Mouse (Mus musculus) myocyte (in vitro differentiated cells): ENCODE data around the gene Spink2. TPM values are rescaled to one million over a fixed set of nuclear protein-coding genes. Genes with fewer than 3 reads are reported as not detected.

Experiments
- H3K27me3 ChIP-seq: one replicate; pipeline ENCODE4 v1.6.1; 2011; ENCODE audit not compliant: control insufficient read depth, insufficient read depth, insufficient read length
- H3K36me3 ChIP-seq: one replicate; pipeline ENCODE4 v1.6.1; 2011; ENCODE audit not compliant: control insufficient read depth, insufficient read depth
- H3K4me2 ChIP-seq: one replicate; pipeline ENCODE4 v1.6.1; 2011; ENCODE audit warnings: low read depth, control low read depth
- H3K4me3 ChIP-seq: one replicate; pipeline ENCODE4 v1.5.1; 2011; ENCODE audit warnings: mild to moderate bottlenecking, control low read depth, moderate library complexity
- H3K79me2 ChIP-seq: one replicate; pipeline ENCODE4 v1.6.1; 2011; ENCODE audit not compliant: control insufficient read depth, insufficient read depth
- H3ac ChIP-seq: one replicate; pipeline ENCODE4 v1.6.1; 2011; ENCODE audit not compliant: control insufficient read depth, insufficient read length
- CEBPB ChIP-seq: IDR thresholded peaks from 2 replicates; pipeline ENCODE4 v1.6.1; 2011; ENCODE audit warnings: mild to moderate bottlenecking, moderate library complexity; ENCODE audit not compliant: poor library complexity, insufficient read depth, severe bottlenecking
- E2F4 ChIP-seq: IDR thresholded peaks from one replicate; pipeline ENCODE4 v1.6.1; 2011; ENCODE audit warnings: mild to moderate bottlenecking, control low read depth, moderate library complexity; ENCODE audit not compliant: insufficient read depth
- MAX ChIP-seq: IDR thresholded peaks from one replicate; pipeline ENCODE4 v1.6.1; 2011; ENCODE audit warnings: low read depth, mild to moderate bottlenecking, control low read depth
- MYOD1 ChIP-seq, 3 experiments: IDR thresholded peaks; one replicate each; pipeline ENCODE4 v1.6.1; 2011; ENCODE audit warnings: control low read depth in 2 of 3, low read depth in 2 of 3, mild to moderate bottlenecking in 2 of 3, moderate library complexity in 1 of 3; ENCODE audit not compliant: insufficient read length in 2 of 3, control insufficient read depth in 1 of 3
- MYOG ChIP-seq, 3 experiments: IDR thresholded peaks; one replicate each; pipeline ENCODE4 v1.6.1; 2011; ENCODE audit warnings: control low read depth in 2 of 3, low read depth in 2 of 3, mild to moderate bottlenecking in 2 of 3; ENCODE audit not compliant: insufficient read length in 2 of 3, control insufficient read depth in 1 of 3, insufficient read depth in 1 of 3
- POLR2A ChIP-seq: IDR thresholded peaks from one replicate; pipeline ENCODE4 v1.6.1; 2011; ENCODE audit warnings: low read depth, mild to moderate bottlenecking, control low read depth, moderate library complexity; ENCODE audit not compliant: insufficient read length
- POLR2AphosphoS2 ChIP-seq: IDR thresholded peaks from one replicate; pipeline ENCODE4 v1.6.1; 2011; ENCODE audit warnings: low read depth, control low read depth; ENCODE audit not compliant: insufficient read length
- REST ChIP-seq: IDR thresholded peaks from one replicate; pipeline ENCODE4 v1.6.1; 2011; ENCODE audit warnings: mild to moderate bottlenecking, control low read depth, moderate library complexity; ENCODE audit not compliant: insufficient read depth, insufficient read length
- SRF ChIP-seq: IDR thresholded peaks from one replicate; pipeline ENCODE4 v1.6.1; 2011; ENCODE audit warnings: low read depth; ENCODE audit not compliant: control insufficient read depth, insufficient read length
- TCF12 ChIP-seq: IDR thresholded peaks from one replicate; pipeline ENCODE4 v1.6.1; 2011; ENCODE audit warnings: mild to moderate bottlenecking, control low read depth; ENCODE audit not compliant: poor library complexity, insufficient read depth, severe bottlenecking
- TCF3 ChIP-seq: IDR thresholded peaks from one replicate; pipeline ENCODE4 v1.6.1; 2011; ENCODE audit warnings: low read depth, control low read depth; ENCODE audit not compliant: insufficient read length
- USF1 ChIP-seq: IDR thresholded peaks from one replicate; pipeline ENCODE4 v1.6.1; 2011; ENCODE audit warnings: low read depth, mild to moderate bottlenecking, control low read depth, moderate library complexity
- polyA plus RNA-seq: library from polyadenylated mRNA; unstranded; fragments of >200 nt; fragmentation: generic; extraction: Trizol; gene quantifications from one replicate; pipeline ENCODE4 v1.2.1, GENCODE M21; 2012; ENCODE audit warnings: missing spikeins

Gene Spink2
- polyA plus RNA-seq, 1 experiment: not detected

DNA sequence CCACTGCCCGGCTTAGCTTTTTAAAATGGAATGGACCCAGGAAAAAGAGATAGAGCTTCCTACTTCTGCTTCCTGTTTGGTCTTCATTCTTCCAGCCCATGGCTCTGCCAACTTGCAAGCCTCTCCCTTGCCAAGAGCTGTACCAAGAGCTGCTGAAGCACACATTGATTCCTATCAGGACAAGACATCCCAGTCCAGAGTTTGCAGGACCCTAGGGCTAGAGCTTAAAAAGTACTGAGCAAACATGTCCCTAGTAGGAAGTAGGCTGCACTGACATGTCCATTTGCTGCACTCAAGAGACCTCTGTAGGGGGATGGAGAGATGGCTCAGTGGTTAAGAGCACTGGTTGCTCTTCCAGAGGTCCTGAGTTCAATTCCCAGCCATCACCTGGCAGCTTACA, 32.3 kb downstream of the Spink2 start:
- no peak overlapping the region for H3ac ChIP-seq
- no peaks in the 10 kb centered on the region for H3K27me3 ChIP-seq
- no peaks in the 10 kb centered on the region for H3K79me2 ChIP-seq
- TF ChIP-seq SRF (no peak), MYOD1 (IDR thresholded peaks at IDR 0.05; ENCODE audit: control insufficient read depth in 1 of 3, insufficient read length in 2 of 3, low read depth in 2 of 3) (no peak), POLR2AphosphoS2 (no peak), MAX (no peak), CEBPB (no peak), POLR2A (no peak), TCF12 (no peak), TCF3 (no peak), E2F4 (no peak), USF1 (no peak), MYOG (IDR thresholded peaks at IDR 0.05; ENCODE audit: control insufficient read depth in 1 of 3, insufficient read depth in 1 of 3, insufficient read length in 2 of 3, low read depth in 2 of 3) (no peak), REST (no peak)
- no peak overlapping the region for H3K4me3 ChIP-seq
- no peak overlapping the region for H3K4me2 ChIP-seq
- H3K36me3 ChIP-seq: no peaks in the 10 kb centered on the region

DNA sequence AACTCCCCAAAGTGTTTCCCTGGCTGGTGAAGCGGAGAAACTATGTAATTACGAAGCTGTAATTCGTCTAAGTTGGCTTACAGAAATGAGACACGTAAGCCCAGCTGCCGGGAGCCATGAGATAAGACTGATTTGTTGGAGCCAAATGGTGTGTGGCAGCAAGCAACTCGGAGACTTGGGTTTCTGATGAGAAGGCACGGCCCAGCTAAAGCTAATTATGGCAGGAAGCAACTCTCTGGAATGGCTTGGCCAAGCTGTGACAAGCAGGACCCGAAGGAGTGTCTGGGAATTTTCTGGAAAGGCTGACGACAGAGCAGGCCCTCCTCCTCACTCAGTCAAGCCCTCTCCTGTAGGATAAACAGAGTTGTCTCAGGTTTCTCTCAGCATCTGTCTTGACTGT, 33.3 kb downstream of the Spink2 start:
- no peak overlapping the region for H3ac ChIP-seq
- no peaks in the 10 kb centered on the region for H3K79me2 ChIP-seq
- H3K4me3 ChIP-seq: no peak overlapping the region
- peak overlapping the region; percentile 25 for H3K4me2 ChIP-seq
- no peaks in the 10 kb centered on the region for H3K27me3 ChIP-seq
- H3K36me3 ChIP-seq: no peaks in the 10 kb centered on the region
- TF ChIP-seq TCF3: no peak
- TF ChIP-seq POLR2A: no peak
- no peak for TF ChIP-seq TCF12
- no peak for TF ChIP-seq POLR2AphosphoS2
- TF ChIP-seq MYOG (IDR thresholded peaks at IDR 0.05; ENCODE audit: control insufficient read depth in 1 of 3, insufficient read depth in 1 of 3, insufficient read length in 2 of 3, low read depth in 2 of 3): no peak
- no peak for TF ChIP-seq CEBPB
- no peak for TF ChIP-seq MYOD1 (IDR thresholded peaks at IDR 0.05; ENCODE audit: control insufficient read depth in 1 of 3, insufficient read length in 2 of 3, low read depth in 2 of 3)
- TF ChIP-seq USF1: no peak
- no peak for TF ChIP-seq REST
- no peak for TF ChIP-seq MAX
- TF ChIP-seq SRF: no peak
- no peak for TF ChIP-seq E2F4

DNA sequence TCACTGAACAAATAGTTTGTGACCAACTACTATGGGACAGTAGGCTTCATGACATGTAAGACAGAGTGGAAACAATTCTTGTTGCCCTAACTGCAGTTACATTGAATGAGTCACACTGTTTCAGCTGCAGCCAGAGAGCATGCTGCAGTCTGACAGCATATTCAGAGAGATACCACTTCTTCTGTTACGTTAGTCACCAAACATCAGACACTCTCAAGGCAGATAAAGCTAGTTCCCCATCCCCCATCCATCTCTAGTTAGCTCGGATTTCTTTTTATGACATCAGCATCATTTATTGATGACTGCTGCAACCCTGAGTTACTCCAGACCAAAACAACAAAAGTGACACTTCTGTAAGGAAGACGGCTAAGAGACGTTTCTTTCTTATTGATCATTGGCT, 36.5 kb downstream of the Spink2 start:
- Histone ChIP-seq H3K27me3 (no peaks in the 10 kb centered on the region), H3K36me3 (no peaks in the 10 kb centered on the region), H3K79me2 (no peaks in the 10 kb centered on the region), H3K4me3 (no peak overlapping the region), H3ac (no peak overlapping the region), H3K4me2 (no peak overlapping the region)
- TF ChIP-seq MAX (no peak), CEBPB (peak; percentile 47; the same call in 1 of the 2 replicates)

DNA sequence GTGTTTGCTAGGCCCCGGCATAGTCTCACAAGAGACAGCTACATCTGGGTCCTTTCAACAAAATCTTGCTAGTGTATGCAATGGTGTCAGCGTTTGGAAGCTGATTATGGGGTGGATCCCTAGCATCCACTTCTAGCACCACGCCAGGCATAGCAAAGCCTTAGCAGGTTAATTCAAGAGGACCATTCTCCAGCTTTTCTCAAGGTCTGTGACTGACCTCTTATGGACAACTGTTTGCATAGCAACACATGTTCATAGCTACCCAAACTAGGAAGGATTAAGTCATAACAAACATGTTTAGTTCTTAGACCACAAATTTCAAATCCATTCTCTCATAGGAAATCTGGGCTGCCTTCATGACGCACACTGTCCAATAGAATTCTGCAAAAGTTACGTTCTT, 40.7 kb downstream of the Spink2 start:
- TF ChIP-seq MAX: no peak
- TF ChIP-seq TCF3: no peak
- no peak for TF ChIP-seq REST
- TF ChIP-seq POLR2A: no peak
- TF ChIP-seq POLR2AphosphoS2: no peak
- no peak for TF ChIP-seq CEBPB
- TF ChIP-seq E2F4: no peak
- H3K27me3 ChIP-seq: peaks cover 1% of the 10 kb centered on the region
- H3K4me2 ChIP-seq: no peak overlapping the region

DNA sequence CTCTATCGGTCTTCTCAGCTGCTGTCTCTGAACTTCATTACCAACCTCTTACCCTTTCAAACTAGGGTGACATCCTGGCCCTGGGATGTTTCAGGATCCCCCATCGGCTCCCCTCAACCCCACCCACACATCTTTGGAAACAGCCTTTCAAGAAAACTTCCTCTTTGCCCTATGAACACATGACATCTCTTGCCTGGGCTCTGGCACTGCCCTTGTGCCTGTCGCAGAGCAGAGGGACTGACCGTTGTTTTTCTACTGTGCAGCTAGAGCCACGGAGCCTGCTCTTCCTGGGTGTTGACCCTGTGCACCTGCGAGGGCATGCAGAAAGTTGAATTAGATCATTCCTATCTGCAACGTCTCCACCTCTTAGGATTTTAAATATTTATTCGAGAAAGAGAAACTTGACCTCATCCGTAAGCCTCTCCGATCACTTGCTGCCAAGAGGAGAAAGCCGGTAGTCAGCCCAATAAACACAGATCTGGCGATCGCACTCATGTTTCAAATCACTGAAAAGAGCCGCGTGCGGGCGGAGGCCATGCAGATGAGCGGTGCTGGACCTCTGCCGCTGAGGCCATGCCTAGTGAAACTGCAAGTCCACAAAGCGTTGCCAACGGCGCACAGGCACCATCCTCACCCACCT, 43.8 kb downstream of the Spink2 start:
- Histone ChIP-seq H3K27me3 (peaks cover 8% of the 10 kb centered on the region), H3K4me2 (peak overlapping the region; percentile 32), H3K79me2 (no peaks in the 10 kb centered on the region), H3ac (no peak overlapping the region), H3K36me3 (no peaks in the 10 kb centered on the region), H3K4me3 (no peak overlapping the region)
- TF ChIP-seq USF1: no peak
- no peak for TF ChIP-seq TCF12
- TF ChIP-seq POLR2AphosphoS2: no peak
- TF ChIP-seq TCF3: no peak
- TF ChIP-seq MYOD1 (IDR thresholded peaks at IDR 0.05; ENCODE audit: control insufficient read depth in 1 of 3, insufficient read length in 2 of 3, low read depth in 2 of 3): no peak
- no peak for TF ChIP-seq SRF
- TF ChIP-seq MAX: no peak
- no peak for TF ChIP-seq POLR2A
- TF ChIP-seq REST: no peak
- TF ChIP-seq MYOG (IDR thresholded peaks at IDR 0.05; ENCODE audit: control insufficient read depth in 1 of 3, insufficient read depth in 1 of 3, insufficient read length in 2 of 3, low read depth in 2 of 3): no peak
- TF ChIP-seq CEBPB: no peak
- no peak for TF ChIP-seq E2F4

More for the DNA sequence above, 40.7 kb downstream of the Spink2 start:
- H3K79me2 ChIP-seq: no peaks in the 10 kb centered on the region
- H3K4me3 ChIP-seq: no peak overlapping the region
- no peaks in the 10 kb centered on the region for H3K36me3 ChIP-seq
- no peak overlapping the region for H3ac ChIP-seq
